Mouse (Mus musculus) adrenal gland, adult 8-10 months (tissue): ENCODE results near the gene Smc6. TPM values are rescaled to one million over a fixed set of nuclear protein-coding genes. Genes with fewer than 3 reads are reported as not detected.
A peak's percentile ranks its signal among the peaks of the same experiment; 100 is the strongest.

Experiments used
- DNase-seq: peaks from one replicate; pipeline ENCODE4 v3.0.0; 2022
- total RNA-seq, 4 experiments: library from RNA; stranded (reverse); gene quantifications; 2 replicates each; pipeline ENCODE4 v1.2.4; 2022

The Smc6 gene
- 10 to 100 TPM; 27.0 to 41.0 (median 34.4) TPM for total RNA-seq

DNA sequence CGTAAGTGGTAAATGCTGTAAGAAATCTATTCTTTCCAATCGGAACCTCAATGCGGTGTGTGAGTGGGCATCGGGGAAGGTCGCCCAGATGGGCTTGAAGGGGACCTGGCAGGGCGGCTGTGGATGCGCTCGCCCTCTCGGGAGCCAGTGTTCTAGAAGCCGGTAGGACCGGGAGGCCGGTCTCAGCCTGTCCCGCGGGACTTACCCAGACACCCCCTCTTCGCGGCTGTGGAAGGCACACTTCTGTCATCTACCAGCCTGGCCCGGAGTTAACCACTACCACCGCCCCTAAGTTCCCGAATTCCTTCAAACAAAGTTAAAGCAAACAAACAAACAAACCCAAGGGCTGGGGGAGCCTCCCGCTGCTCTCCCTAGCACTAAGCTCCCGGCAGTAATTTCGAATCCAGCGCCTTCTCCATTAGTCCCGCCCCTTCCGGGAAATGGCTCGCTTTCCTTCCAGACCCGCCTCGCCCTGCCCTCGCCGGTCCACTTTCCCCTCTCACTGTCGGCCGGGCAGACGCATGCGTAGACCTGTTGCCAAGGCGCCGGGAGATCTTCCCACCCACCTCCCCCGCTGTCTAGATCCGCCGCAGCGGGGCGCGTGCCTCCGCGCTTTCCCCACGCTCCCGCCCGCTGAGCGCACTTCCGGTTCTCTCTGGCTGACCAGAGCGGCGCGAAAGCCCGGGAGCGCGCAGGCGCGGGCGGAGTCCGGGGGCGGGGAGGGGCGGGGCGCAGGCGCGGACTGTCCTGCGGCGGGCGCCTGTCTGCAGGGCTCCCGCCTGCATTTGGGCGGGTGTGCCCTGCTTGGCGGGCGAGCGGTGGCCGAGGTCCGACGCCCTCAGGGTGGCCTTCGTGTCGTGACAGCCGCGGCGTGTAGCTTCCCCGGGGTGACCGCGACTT, at the start of gene Smc6, which contains the start of gene Gen1:
Gene Smc6, plus strand, starts transcription at position 505 of the 900 bp plus-strand sequence.
Gene Gen1, minus strand, starts transcription at position 420 of the 900 bp plus-strand sequence.
- peak; percentile 95 for DNase-seq

DNA sequence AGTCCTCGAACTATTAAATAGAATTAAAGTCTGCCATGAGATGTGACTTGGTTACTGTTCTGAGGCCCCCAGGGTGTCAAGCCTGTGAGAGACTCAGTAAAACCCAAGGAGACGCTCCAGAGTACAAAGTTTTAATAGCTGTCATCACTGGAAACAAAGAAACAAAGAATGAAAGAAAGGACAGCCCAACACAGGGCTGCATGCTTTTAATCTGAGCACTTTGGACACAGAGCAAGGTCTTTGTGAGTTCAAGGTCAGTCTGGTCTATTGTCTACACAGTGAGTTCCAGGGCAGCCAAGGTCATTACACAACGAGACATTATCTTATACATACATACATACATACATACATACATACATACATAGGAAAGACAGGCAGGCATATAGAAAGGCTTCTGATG, 49.2 kb upstream of the Smc6 start:
- no peak for DNase-seq

DNA sequence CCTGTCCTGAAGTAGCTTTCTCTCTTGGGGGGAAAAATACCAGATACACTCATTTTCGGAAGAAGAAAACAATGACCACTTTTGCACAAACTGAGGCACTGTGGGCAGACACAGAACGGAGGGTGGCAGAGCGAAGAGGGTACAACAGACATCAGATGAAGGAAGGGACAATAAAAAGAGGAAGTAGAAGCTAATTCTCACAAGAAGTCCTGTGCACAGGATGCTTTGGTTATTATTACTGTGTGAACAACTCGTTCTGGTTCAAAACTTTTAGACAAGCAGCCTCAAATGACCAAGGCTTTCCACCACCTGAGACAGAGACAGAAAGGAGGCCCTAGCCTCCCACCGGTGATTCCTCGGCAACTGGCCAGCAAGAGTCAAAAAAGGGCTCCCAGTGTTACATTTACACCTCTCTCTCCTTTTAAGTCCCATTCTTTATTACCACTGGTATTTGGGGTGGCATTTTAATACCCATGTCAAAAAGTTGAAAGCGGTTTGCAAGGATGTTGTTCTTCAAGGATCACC, 47.9 kb upstream of the Smc6 start:
- no peak for DNase-seq

DNA sequence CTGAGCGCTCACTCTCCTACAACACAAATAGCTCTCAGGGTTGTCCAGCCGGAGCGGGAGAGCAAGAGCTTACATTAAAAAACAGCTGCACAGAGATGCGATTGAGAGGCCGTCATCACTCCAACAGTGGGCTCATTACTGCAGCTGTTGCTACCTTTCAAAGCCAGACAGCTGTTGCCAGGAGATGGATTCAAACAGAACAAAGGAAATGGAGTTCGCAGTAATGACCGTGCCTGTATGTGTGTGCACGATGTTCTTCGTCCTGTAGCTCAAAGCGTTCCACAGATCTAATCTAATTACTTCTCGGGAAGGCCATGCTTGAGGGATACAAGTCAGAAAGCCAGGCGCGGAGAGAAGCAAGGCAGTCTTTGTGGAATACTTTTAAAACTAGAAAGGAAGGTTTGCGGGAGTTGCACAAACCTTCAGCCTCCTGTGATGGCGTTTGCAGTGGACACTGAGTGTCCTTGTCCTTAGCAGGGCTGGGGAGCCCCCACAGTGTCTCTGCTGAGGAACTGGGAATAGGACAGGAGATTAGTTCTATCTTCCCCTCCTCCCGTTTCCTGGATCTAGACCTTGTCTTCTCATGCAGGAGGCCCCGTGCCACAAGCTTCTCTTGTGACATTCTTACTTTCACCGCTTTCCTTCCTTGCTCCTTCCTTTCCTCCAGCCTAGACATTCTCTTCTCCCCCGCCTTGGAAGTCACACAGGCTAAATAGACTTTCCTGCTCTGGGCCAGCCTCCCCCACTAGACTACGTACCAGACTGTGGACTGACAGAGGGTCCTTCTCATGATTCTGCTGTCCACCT, 44.0 kb upstream of the Smc6 start:
- no peak for DNase-seq

DNA sequence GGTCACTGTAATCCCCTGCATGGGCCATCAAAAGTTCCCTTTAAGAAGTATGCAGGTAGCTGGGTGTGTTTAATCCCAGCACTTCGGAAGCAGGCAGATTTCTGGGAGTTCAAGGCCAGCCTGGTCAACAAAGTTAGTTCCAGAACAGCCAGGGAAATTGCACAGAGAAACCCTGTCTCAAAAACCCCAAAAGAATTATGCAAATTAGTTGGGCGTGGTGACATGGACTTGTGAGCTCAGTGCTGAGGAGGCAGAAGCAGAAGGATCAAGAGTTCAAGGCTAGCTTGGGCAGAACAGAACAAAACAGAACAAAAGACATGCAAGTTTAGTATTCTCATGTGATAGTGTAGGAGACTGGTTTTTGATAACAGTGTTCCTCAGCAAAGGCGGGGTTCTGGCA, 43.1 kb upstream of the Smc6 start:
- no peak for DNase-seq

GRCm38 (mm10) chr12:11223090-11223489, 42.6 kb upstream of the Smc6 start:
- no peak for DNase-seq

- no peak for DNase-seq
Measured at GRCm38 (mm10) chr12:11224722-11225121, 41.0 kb upstream of the Smc6 start.

DNA sequence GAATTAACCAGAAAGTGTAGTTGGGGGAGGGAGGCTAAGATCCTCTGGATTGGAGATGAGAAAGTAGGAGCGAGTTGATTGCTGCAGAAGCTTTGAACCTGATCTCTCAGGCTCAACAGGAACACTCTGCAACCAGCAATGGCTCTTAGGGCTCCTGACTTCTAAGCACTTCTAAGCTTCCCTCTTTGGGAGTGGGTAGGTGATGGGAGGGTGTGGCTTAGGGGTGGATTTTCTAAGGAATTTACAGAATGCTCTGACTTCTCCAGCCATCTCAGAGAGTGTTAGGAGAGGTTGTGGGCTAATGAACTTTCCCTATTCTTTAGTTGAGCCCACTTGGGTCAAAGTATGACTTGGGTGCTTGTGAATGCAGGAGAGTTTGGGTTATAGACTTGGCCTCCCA, 39.6 kb upstream of the Smc6 start:
- no peak for DNase-seq

- DNase-seq, result no peak
Measured at GRCm38 (mm10) chr12:11226529-11227268, 39.0 kb upstream of the Smc6 start.

GRCm38 (mm10) chr12:11230267-11230666, 35.4 kb upstream of the Smc6 start:
- no peak for DNase-seq

- DNase-seq, result no peak
Measured at GRCm38 (mm10) chr12:11235996-11236395, 29.7 kb upstream of the Smc6 start.

GRCm38 (mm10) chr12:11247460-11247859, 18.2 kb upstream of the Smc6 start:
- no peak for DNase-seq

GRCm38 (mm10) chr12:11250322-11250721, 15.4 kb upstream of the Smc6 start:
- DNase-seq, result no peak

DNA sequence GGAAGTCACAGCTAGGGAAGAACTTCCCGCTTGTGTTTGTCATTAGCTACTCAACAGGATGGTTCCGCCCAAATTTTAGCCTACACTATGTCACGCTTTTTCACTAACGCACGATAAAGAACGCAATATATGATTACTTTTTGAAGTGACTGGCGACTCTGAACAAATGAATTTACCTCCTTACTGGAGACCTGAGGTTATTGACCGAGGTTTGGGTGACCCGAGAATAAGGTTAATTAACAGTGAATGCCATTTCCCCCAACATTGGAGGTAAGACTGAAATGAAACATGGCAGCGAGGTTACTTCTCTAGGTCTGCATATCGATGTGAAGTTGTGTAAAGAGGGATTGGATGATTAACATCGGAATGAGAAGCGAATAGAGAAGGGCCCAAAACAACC, 791 bp upstream of the Smc6 start:
- DNase-seq, result no peak

- no peak for DNase-seq
Measured at GRCm38 (mm10) chr12:11266282-11266985, 748 bp downstream of the Smc6 start.

GRCm38 (mm10) chr12:11267030-11267429, 1.3 kb downstream of the Smc6 start:
- no peak for DNase-seq

DNA sequence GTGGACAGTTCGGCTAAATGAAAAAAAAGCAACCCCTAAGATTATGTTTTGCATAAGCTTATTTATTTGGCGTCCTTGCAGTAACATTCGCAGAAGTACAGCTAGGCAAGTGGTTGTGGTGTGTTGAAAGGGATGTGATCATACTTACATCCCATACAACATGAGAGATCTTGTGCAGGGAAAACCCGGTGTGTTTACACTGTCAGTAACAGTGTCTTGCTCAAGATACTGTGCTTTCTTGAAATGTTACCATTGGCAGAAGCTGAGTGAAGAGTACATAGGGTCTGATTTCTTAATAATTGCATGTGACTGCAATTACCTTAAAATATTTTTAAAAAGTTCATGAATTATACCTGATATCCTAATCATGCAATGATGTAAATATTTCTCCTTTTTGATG, 6.9 kb downstream of the Smc6 start:
- no peak for DNase-seq

DNA sequence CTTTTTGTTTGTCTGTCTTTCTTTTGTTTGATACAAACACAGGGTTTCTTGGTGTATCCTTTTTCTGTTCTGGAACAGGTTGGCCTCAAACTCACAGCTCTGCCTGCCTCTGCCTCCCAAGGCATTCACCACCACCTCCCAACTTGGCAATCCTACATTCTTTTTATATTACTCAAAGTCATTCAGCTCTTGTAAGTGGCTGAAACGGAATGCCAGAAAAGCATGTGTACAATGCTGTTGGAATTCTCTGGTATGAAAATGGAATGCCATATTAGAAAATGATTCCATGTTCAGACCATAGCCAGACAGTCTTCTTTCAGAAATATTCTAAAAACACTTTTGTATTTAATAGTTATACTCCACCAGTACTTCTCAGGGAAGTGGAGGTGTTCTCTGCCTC, 7.5 kb downstream of the Smc6 start:
- DNase-seq, result no peak

DNA sequence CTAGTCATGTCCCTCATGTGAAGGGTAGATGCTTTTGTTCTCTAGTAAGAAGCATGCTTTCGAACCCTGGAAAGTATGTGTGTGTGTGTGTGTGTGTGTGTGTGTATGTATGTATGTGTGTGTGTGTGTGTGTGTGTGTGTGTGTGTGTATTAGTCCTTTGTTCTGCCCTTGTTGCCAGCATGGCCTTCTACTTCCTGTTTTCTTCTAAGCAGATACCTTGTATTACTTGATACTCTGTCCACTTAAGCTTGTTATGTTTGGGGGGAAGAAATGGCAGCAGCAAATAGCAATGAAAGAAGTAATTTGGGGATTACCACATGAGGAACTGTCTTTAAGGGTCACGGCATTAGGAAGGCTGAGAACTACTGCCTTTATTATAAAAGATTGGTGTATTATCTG, 10.9 kb downstream of the Smc6 start:
- DNase-seq, result no peak

- no peak for DNase-seq
Measured at GRCm38 (mm10) chr12:11277207-11277606, 11.5 kb downstream of the Smc6 start.

DNA sequence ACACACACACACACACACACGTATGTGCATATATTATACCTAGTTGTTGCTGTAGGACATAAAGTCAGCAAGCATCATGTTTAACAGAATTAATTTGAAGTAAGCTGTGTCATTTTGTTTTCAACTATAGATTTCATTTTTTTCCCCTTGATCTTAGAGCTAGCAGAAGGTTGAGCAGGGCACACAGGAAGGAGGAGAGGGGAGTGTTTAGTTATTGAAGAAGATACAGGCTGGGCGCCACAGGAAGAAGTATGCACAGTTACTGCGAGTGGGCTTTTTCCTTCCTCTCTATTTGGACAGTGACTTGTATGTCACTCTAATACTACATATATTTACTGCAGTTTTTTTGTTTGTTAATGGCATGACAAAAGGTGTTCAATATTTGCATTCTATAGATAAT, 14.2 kb downstream of the Smc6 start:
- DNase-seq, result no peak

DNA sequence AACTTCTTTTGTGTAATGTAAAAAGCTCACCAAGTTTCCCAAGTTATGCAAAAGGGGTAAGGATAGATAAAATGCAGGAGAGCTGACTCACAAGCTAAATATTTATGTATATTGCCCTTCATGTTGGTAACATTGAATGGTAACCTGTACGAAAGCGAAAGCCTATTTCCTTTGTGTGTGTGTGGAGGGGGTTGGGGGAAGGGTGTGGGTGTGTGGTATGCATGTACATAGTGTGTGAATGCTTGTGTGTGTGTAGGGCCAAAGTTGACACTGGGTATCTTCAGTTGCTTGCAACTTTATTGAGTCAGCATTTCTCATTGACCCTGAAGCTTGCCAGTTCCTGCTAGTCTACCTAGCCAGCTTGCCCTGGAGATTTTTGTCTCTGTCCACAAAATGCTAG, 15.9 kb downstream of the Smc6 start:
- no peak for DNase-seq
